Mouse (Mus musculus): Measurements from ENCODE around the gene Qk. TPM values are rescaled to one million over a fixed set of nuclear protein-coding genes. Genes with fewer than 3 reads are reported as not detected.
A peak's percentile ranks its signal among the peaks of the same experiment; 100 is the strongest.

The Qk gene
- 59.4 and 63.8 TPM in 2 replicates for polyA plus RNA-seq (2014; fragmentation: Nextera tagmentation; extraction: Ambion mirVana)

GRCm38 (mm10) chr17:10319685-10320455 lies at the start of gene Qk:
TSS of gene Qk (minus strand) at chr17:10319854.
- peak; percentile 88 for ATAC-seq (ENCODE audit: low FRiP score)
- peak within 1 kb of the TSS; percentile 70 for H3K4me2 ChIP-seq (replicated peaks)
- H3K36me3 ChIP-seq (replicated peaks; ENCODE audit: control insufficient read depth, insufficient read depth) = no peaks in the 10 kb centered on the region
- peak; percentile 96 for DNase-seq (ENCODE audit: low spot score)
- H3K9me3 ChIP-seq (ENCODE audit: control insufficient read depth, low read length) = no peaks in the 10 kb centered on the region
- H3K4me1 ChIP-seq (replicated peaks; ENCODE audit: control insufficient read depth, insufficient read depth, low read length) = peaks cover 24% of the 10 kb centered on the region
- under 1% methylated on average over 85 of the region's 86 CpGs for WGBS
- peak within 1 kb of the TSS; percentile 74 for H3K4me3 ChIP-seq (replicated peaks; ENCODE audit: low read length)
- no peaks in the 10 kb centered on the region for H3K27me3 ChIP-seq (ENCODE audit: control insufficient read depth, insufficient read depth, low read length)
- peak within 1 kb of the TSS; percentile 99 for H3K9ac ChIP-seq
- H3K27ac ChIP-seq = peak within 1 kb of the TSS; percentile 99

DNA sequence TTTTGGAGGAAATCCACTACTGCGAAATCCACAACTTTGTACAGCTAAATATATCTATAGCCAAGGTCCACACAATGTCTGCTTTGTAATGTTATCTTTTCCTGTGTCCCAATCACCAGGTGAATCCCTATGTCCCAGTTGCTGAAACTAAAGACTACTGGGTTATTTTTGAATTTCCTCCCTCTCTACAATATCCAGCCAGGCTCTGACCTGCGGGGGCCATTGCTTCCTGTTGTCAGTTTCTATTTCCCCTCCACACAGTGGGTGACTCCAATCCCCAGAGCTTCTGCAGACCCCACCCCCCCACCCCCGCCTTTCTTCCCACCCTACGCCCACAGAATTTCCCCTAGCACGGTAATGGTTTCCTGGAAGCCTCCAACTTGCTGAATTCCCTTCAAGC lies 47.4 kb upstream of the Qk start:
- no peaks in the 10 kb centered on the region for H3K9me3 ChIP-seq (ENCODE audit: control insufficient read depth, low read length)
- no peaks in the 10 kb centered on the region for H3K4me1 ChIP-seq (replicated peaks; ENCODE audit: control insufficient read depth, insufficient read depth, low read length)
- ATAC-seq (ENCODE audit: low FRiP score) (no peak), DNase-seq (ENCODE audit: low spot score) (no peak)
- no peaks in the 10 kb centered on the region for H3K36me3 ChIP-seq (replicated peaks; ENCODE audit: control insufficient read depth, insufficient read depth)
- no peak overlapping the region for H3K27ac ChIP-seq
- H3K9ac ChIP-seq = no peak overlapping the region
- H3K4me3 ChIP-seq (replicated peaks; ENCODE audit: low read length) = no peak overlapping the region
- WGBS = 84% methylated on average over 5 of the region's 5 CpGs
- no peaks in the 10 kb centered on the region for H3K27me3 ChIP-seq (ENCODE audit: control insufficient read depth, insufficient read depth, low read length)
- no peak overlapping the region for H3K4me2 ChIP-seq (replicated peaks)

DNA sequence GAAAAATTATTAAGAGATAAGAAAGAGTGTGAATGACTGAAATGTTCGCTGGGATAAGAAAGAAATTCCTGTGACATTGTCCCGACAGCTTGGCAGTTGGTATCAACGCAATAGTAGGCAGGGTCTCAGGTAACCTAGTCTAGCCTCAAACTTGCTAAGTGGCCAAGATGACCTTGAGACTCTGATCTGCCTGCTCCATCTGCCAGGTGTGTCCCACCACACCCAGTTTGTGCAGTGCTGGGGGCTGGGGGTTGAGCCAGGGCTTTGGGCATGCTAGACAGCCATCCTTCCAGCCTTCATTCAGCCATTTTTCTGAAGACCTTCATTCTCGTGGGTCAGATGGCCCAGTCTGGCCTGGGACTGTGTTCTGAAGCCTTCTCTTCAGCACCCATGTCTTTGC lies 46.9 kb upstream of the Qk start:
- WGBS = 84% methylated on average over 4 of the region's 4 CpGs
- H3K27me3 ChIP-seq (ENCODE audit: control insufficient read depth, insufficient read depth, low read length) = no peaks in the 10 kb centered on the region

GRCm38 (mm10) chr17:10365501-10366482 lies 46.1 kb upstream of the Qk start:
- no peak for ATAC-seq (ENCODE audit: low FRiP score)
- Histone ChIP-seq H3K4me2 (replicated peaks) (no peak overlapping the region), H3K9ac (no peak overlapping the region), H3K9me3 (ENCODE audit: control insufficient read depth, low read length) (no peaks in the 10 kb centered on the region), H3K4me3 (replicated peaks; ENCODE audit: low read length) (no peak overlapping the region), H3K4me1 (replicated peaks; ENCODE audit: control insufficient read depth, insufficient read depth, low read length) (no peaks in the 10 kb centered on the region), H3K36me3 (replicated peaks; ENCODE audit: control insufficient read depth, insufficient read depth) (no peaks in the 10 kb centered on the region), H3K27me3 (ENCODE audit: control insufficient read depth, insufficient read depth, low read length) (no peaks in the 10 kb centered on the region), H3K27ac (no peak overlapping the region)
- WGBS = 73% methylated on average over 13 of the region's 13 CpGs
- no peak for DNase-seq (ENCODE audit: low spot score)

More for the DNA sequence above, 46.9 kb upstream of the Qk start:
- Histone ChIP-seq H3K9ac (no peak overlapping the region), H3K4me1 (replicated peaks; ENCODE audit: control insufficient read depth, insufficient read depth, low read length) (no peaks in the 10 kb centered on the region), H3K36me3 (replicated peaks; ENCODE audit: control insufficient read depth, insufficient read depth) (no peaks in the 10 kb centered on the region), H3K4me2 (replicated peaks) (no peak overlapping the region), H3K27ac (no peak overlapping the region), H3K9me3 (ENCODE audit: control insufficient read depth, low read length) (no peaks in the 10 kb centered on the region), H3K4me3 (replicated peaks; ENCODE audit: low read length) (no peak overlapping the region)
- DNase-seq (ENCODE audit: low spot score) (no peak), ATAC-seq (ENCODE audit: low FRiP score) (no peak)

- H3K4me3 ChIP-seq (replicated peaks; ENCODE audit: low read length) = no peak overlapping the region
- no peaks in the 10 kb centered on the region for H3K27me3 ChIP-seq (ENCODE audit: control insufficient read depth, insufficient read depth, low read length)
- ATAC-seq (ENCODE audit: low FRiP score) (no peak), DNase-seq (ENCODE audit: low spot score) (no peak)
- no peak overlapping the region for H3K4me2 ChIP-seq (replicated peaks)
- no peak overlapping the region for H3K27ac ChIP-seq
- H3K4me1 ChIP-seq (replicated peaks; ENCODE audit: control insufficient read depth, insufficient read depth, low read length) = no peaks in the 10 kb centered on the region
- no peaks in the 10 kb centered on the region for H3K36me3 ChIP-seq (replicated peaks; ENCODE audit: control insufficient read depth, insufficient read depth)
- no peak overlapping the region for H3K9ac ChIP-seq
- 91% methylated on average over 3 of the region's 3 CpGs for WGBS
- no peaks in the 10 kb centered on the region for H3K9me3 ChIP-seq (ENCODE audit: control insufficient read depth, low read length)
Observed at GRCm38 (mm10) chr17:10363151-10363550, 43.5 kb upstream of the Qk start.

DNA sequence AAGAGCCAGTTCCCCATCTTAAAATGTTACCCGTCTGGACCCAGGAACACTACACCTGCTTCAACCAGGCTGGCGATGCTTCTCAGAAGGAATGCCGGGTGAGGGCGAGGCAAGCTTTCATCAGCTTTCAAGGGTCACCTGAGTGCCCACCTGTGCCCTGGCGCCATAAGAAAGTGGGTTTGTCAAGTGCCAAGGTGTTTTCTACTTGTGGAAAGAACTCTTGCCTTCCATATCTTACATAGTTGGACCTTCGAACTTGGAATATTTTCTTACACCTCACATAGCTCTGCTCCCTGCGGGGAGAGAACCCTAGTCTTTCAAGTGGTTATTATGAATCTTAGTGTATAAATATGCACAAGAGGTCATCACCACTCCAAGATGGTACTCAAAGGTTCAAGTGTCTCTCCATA lies 42.2 kb upstream of the Qk start:
- H3K9me3 ChIP-seq (ENCODE audit: control insufficient read depth, low read length) = no peaks in the 10 kb centered on the region
- no peak for ATAC-seq (ENCODE audit: low FRiP score)
- H3K27me3 ChIP-seq (ENCODE audit: control insufficient read depth, insufficient read depth, low read length) = no peaks in the 10 kb centered on the region
- H3K4me2 ChIP-seq (replicated peaks) = no peak overlapping the region
- H3K27ac ChIP-seq = no peak overlapping the region
- peaks cover 4% of the 10 kb centered on the region; the same call in 1 of the 2 replicates for H3K4me1 ChIP-seq (replicated peaks; ENCODE audit: control insufficient read depth, insufficient read depth, low read length)
- whole genome bisulfite sequencing = 94% methylated on average over 7 of the region's 7 CpGs
- no peak overlapping the region for H3K9ac ChIP-seq
- H3K4me3 ChIP-seq (replicated peaks; ENCODE audit: low read length) = no peak overlapping the region
- no peak for DNase-seq (ENCODE audit: low spot score)
- H3K36me3 ChIP-seq (replicated peaks; ENCODE audit: control insufficient read depth, insufficient read depth) = no peaks in the 10 kb centered on the region

- Histone ChIP-seq H3K4me2 (replicated peaks) (no peak overlapping the region), H3K9me3 (ENCODE audit: control insufficient read depth, low read length) (no peaks in the 10 kb centered on the region), H3K4me3 (replicated peaks; ENCODE audit: low read length) (no peak overlapping the region), H3K36me3 (replicated peaks; ENCODE audit: control insufficient read depth, insufficient read depth) (no peaks in the 10 kb centered on the region), H3K4me1 (replicated peaks; ENCODE audit: control insufficient read depth, insufficient read depth, low read length) (peaks cover 4% of the 10 kb centered on the region; the same call in 1 of the 2 replicates), H3K27ac (no peak overlapping the region), H3K27me3 (ENCODE audit: control insufficient read depth, insufficient read depth, low read length) (no peaks in the 10 kb centered on the region), H3K9ac (no peak overlapping the region)
- WGBS = 68% methylated on average over 4 of the region's 4 CpGs
- DNase-seq (ENCODE audit: low spot score) (no peak), ATAC-seq (ENCODE audit: low FRiP score) (no peak)
Observed at GRCm38 (mm10) chr17:10360738-10361137, 41.1 kb upstream of the Qk start.

GRCm38 (mm10) chr17:10359466-10359865 lies 39.8 kb upstream of the Qk start:
- Histone ChIP-seq H3K4me3 (replicated peaks; ENCODE audit: low read length) (no peak overlapping the region), H3K9me3 (ENCODE audit: control insufficient read depth, low read length) (no peaks in the 10 kb centered on the region), H3K36me3 (replicated peaks; ENCODE audit: control insufficient read depth, insufficient read depth) (no peaks in the 10 kb centered on the region), H3K27ac (no peak overlapping the region), H3K4me1 (replicated peaks; ENCODE audit: control insufficient read depth, insufficient read depth, low read length) (peaks cover 4% of the 10 kb centered on the region; the same call in 1 of the 2 replicates), H3K4me2 (replicated peaks) (no peak overlapping the region), H3K27me3 (ENCODE audit: control insufficient read depth, insufficient read depth, low read length) (no peaks in the 10 kb centered on the region), H3K9ac (no peak overlapping the region)
- no peak for ATAC-seq (ENCODE audit: low FRiP score)
- WGBS = 86% methylated on average over 14 of the region's 14 CpGs
- no peak for DNase-seq (ENCODE audit: low spot score)

DNA sequence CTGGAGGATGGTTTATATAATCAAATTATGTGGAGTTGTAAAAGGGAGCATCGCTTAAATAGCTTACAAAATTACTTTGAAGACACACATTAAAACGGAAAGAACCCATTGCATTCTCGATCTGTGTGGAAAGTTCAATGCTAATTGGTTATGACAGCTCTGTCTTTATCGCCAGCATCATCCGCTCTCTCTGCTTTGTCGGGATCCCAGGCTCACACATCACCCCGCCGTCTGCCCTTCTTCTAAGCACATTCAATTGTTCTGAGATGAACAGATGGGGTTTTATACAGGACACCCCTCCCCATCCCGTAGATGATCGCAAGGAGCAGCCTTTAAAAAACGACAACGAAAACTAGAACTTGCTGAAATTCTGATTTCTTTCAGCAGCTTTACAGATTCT lies 37.7 kb upstream of the Qk start:
- DNase-seq (ENCODE audit: low spot score) = no peak
- WGBS = 45% methylated on average over 12 of the region's 12 CpGs
- Histone ChIP-seq H3K27ac (no peak overlapping the region), H3K4me2 (replicated peaks) (no peak overlapping the region), H3K4me3 (replicated peaks; ENCODE audit: low read length) (no peak overlapping the region), H3K9me3 (ENCODE audit: control insufficient read depth, low read length) (no peaks in the 10 kb centered on the region), H3K36me3 (replicated peaks; ENCODE audit: control insufficient read depth, insufficient read depth) (no peaks in the 10 kb centered on the region), H3K4me1 (replicated peaks; ENCODE audit: control insufficient read depth, insufficient read depth, low read length) (peaks cover 4% of the 10 kb centered on the region; the same call in 1 of the 2 replicates), H3K27me3 (ENCODE audit: control insufficient read depth, insufficient read depth, low read length) (no peaks in the 10 kb centered on the region), H3K9ac (no peak overlapping the region)
- ATAC-seq (ENCODE audit: low FRiP score) = no peak

Measured in hindbrain, embryonic 14.5 days (tissue).